Mouse (Mus musculus) thymus, adult 2 months (tissue): ENCODE measurements around the gene Epb41. TPM values are rescaled to one million over a fixed set of nuclear protein-coding genes. Genes with fewer than 3 reads are reported as not detected.

Experiments used
- DNase-seq: peaks from one replicate; pipeline ENCODE4 v3.0.0; 2021
- H3K27ac ChIP-seq: fragments of 200-500 bp; 2 replicates; pipeline ENCODE4 v1.5.1; 2012; ENCODE audit warnings: low read length, control low read depth; ENCODE audit not compliant: control insufficient read depth, insufficient read depth
- H3K27me3 ChIP-seq: fragments of 200-500 bp; 2 replicates; pipeline ENCODE4 v1.6.1; 2012; ENCODE audit warnings: mild to moderate bottlenecking, low read length, moderate library complexity, mixed read lengths; ENCODE audit not compliant: control insufficient read depth, insufficient read depth
- H3K36me3 ChIP-seq: fragments of 200-500 bp; 2 replicates; pipeline ENCODE4 v1.6.1; 2012; ENCODE audit warnings: mild to moderate bottlenecking, low read length, moderate library complexity; ENCODE audit not compliant: control insufficient read depth, insufficient read depth
- H3K4me1 ChIP-seq: fragments of 200-500 bp; replicated peaks from 2 replicates; pipeline ENCODE4 v1.6.1; 2012; ENCODE audit warnings: low read length; ENCODE audit not compliant: control insufficient read depth, insufficient read depth
- H3K4me3 ChIP-seq: fragments of 200-500 bp; 2 replicates; pipeline ENCODE4 v1.5.1; 2012; ENCODE audit warnings: mild to moderate bottlenecking, low read length, control low read depth, moderate library complexity; ENCODE audit not compliant: control insufficient read depth, insufficient read depth
- CTCF ChIP-seq: fragments of 200-500 bp; IDR thresholded peaks from 2 replicates; pipeline ENCODE4 v1.5.1; 2012; ENCODE audit warnings: mild to moderate bottlenecking, control low read depth, low read length, moderate library complexity, borderline replicate concordance; ENCODE audit not compliant: control insufficient read depth, poor library complexity, insufficient read depth; ENCODE audit errors: extremely low read depth
- POLR2A ChIP-seq: fragments of 200-500 bp; IDR thresholded peaks from 2 replicates; pipeline ENCODE4 v1.6.1; 2012; ENCODE audit warnings: mild to moderate bottlenecking, low read length, control low read depth, moderate library complexity; ENCODE audit not compliant: control insufficient read depth, poor library complexity, insufficient read depth; ENCODE audit errors: extremely low read depth
- WGBS: fragments of 180-500 bp; shearing (Covaris S2); methylation state at CpG from one replicate; pipeline ENCODE4 v1.1.7; 2018; 5-methylcytosine and 5-hydroxymethylcytosine counted together
- polyA plus RNA-seq: library from polyadenylated mRNA; depleted of rRNA; stranded (reverse); fragments of >200 nt; gene quantifications from 2 replicates; pipeline ENCODE4 v1.2.3, GENCODE M21; 2012

The Epb41 gene
- polyA plus RNA-seq, 1 experiment = 103 TPM

GRCm38 (mm10) chr4:132076480-132077405, 1.6 kb upstream of the Epb41 start:
- no peaks in the 10 kb centered on the region for H3K36me3 ChIP-seq
- H3K4me3 ChIP-seq = no peak overlapping the region
- TF ChIP-seq CTCF (no peak), POLR2A (no peak)
- H3K27ac ChIP-seq = no peak overlapping the region
- WGBS = 37% methylated on average over 20 of the region's 20 CpGs
- DNase-seq = peak; percentile 21
- H3K27me3 ChIP-seq = no peaks in the 10 kb centered on the region
- H3K4me1 ChIP-seq = peaks cover 15% of the 10 kb centered on the region

- no peak for DNase-seq
- Histone ChIP-seq H3K4me3 (no peak overlapping the region), H3K27ac (no peak overlapping the region), H3K36me3 (no peaks in the 10 kb centered on the region), H3K27me3 (no peaks in the 10 kb centered on the region), H3K4me1 (peaks cover 15% of the 10 kb centered on the region)
- 75% methylated on average over 1 of the region's 1 CpGs for WGBS
- no peak for TF ChIP-seq POLR2A
- no peak for TF ChIP-seq CTCF
These were observed 675 bp upstream of the Epb41 start for GRCm38 (mm10) chr4:132075796-132076195.

- WGBS = 3% methylated on average over 42 of the region's 42 CpGs
These were observed 816 bp downstream of the Epb41 start, which contains the start of gene Gm10300 for GRCm38 (mm10) chr4:132074077-132074932. Gene Gm10300 (plus strand): TSS chr4:132074697.

GRCm38 (mm10) chr4:132072946-132073345, 2.2 kb downstream of the Epb41 start:
- Histone ChIP-seq H3K4me3 (no peak overlapping the region), H3K36me3 (no peaks in the 10 kb centered on the region), H3K4me1 (peaks cover 15% of the 10 kb centered on the region), H3K27me3 (no peaks in the 10 kb centered on the region), H3K27ac (no peak overlapping the region)
- no peak for TF ChIP-seq CTCF
- TF ChIP-seq POLR2A = no peak
- no peak for DNase-seq
- WGBS = 94% methylated on average over 6 of the region's 6 CpGs

More at GRCm38 (mm10) chr4:132074077-132074932, 816 bp downstream of the Epb41 start, which contains the start of gene Gm10300:
- peak; percentile 51 for DNase-seq
- Histone ChIP-seq H3K27ac (no peak within 1 kb of the TSS), H3K27me3 (no peaks in the 10 kb centered on the region), H3K4me1 (peaks cover 15% of the 10 kb centered on the region), H3K36me3 (no peaks in the 10 kb centered on the region), H3K4me3 (peak within 1 kb of the TSS; percentile 81)
- TF ChIP-seq CTCF (no peak), POLR2A (no peak)

- no peaks in the 10 kb centered on the region for H3K36me3 ChIP-seq
- H3K27me3 ChIP-seq = no peaks in the 10 kb centered on the region
- TF ChIP-seq CTCF (no peak), POLR2A (no peak)
- DNase-seq = no peak
- H3K4me3 ChIP-seq = no peak overlapping the region
- WGBS = 95% methylated on average over 3 of the region's 3 CpGs
- H3K4me1 ChIP-seq = peaks cover 15% of the 10 kb centered on the region
- H3K27ac ChIP-seq = no peak overlapping the region
These were observed 3.0 kb downstream of the Epb41 start for GRCm38 (mm10) chr4:132072156-132072555.

GRCm38 (mm10) chr4:132071674-132072073, 3.4 kb downstream of the Epb41 start:
- no peak overlapping the region for H3K4me3 ChIP-seq
- H3K4me1 ChIP-seq = peaks cover 10% of the 10 kb centered on the region
- WGBS = 95% methylated on average over 2 of the region's 2 CpGs
- TF ChIP-seq CTCF (no peak), POLR2A (no peak)
- no peaks in the 10 kb centered on the region for H3K27me3 ChIP-seq
- no peak overlapping the region for H3K27ac ChIP-seq
- DNase-seq = no peak
- no peaks in the 10 kb centered on the region for H3K36me3 ChIP-seq
